Mouse (Mus musculus): Measurements from ENCODE around the gene 2610028H24Rik. TPM values are rescaled to one million over a fixed set of nuclear protein-coding genes. Genes with fewer than 3 reads are reported as not detected.
A peak's percentile ranks its signal among the peaks of the same experiment; 100 is the strongest.

The 2610028H24Rik gene
- polyA plus RNA-seq (2014; fragmentation: Nextera tagmentation; extraction: Ambion mirVana), result 0.14 TPM in 1 of 2 replicates, not detected in the other

- Histone ChIP-seq H3K27me3 (ENCODE audit: insufficient read depth, low read length) (no peaks in the 10 kb centered on the region), H3K4me3 (ENCODE audit: low read depth, low read length) (no peak within 1 kb of the TSS), H3K9me3 (ENCODE audit: low read depth, low read length) (no peaks in the 10 kb centered on the region), H3K4me2 (no peak within 1 kb of the TSS), H3K36me3 (ENCODE audit: insufficient read depth) (no peaks in the 10 kb centered on the region), H3K27ac (ENCODE audit: low read depth) (no peak within 1 kb of the TSS), H3K9ac (no peak within 1 kb of the TSS), H3K4me1 (ENCODE audit: insufficient read depth) (peaks cover under 1% of the 10 kb centered on the region; the same call in 1 of the 2 replicates)
- ATAC-seq (ENCODE audit: insufficient read depth) (no peak), DNase-seq (no peak)
- WGBS, result 62% methylated on average over 5 of the region's 5 CpGs
- no peak for TF ChIP-seq CTCF (IDR thresholded peaks at IDR 0.05; ENCODE audit: low read depth)
Observed at GRCm38 (mm10) chr10:76448851-76449250, at the start of gene 2610028H24Rik. TSS of gene 2610028H24Rik (plus strand) at chr10:76449081.

GRCm38 (mm10) chr10:76408520-76408919 is 40.4 kb upstream of the 2610028H24Rik start:
- H3K4me1 ChIP-seq (ENCODE audit: insufficient read depth), result no peaks in the 10 kb centered on the region
- no peak for ATAC-seq (ENCODE audit: insufficient read depth)
- TF ChIP-seq CTCF (IDR thresholded peaks at IDR 0.05; ENCODE audit: low read depth), result no peak
- no peak overlapping the region for H3K4me2 ChIP-seq
- WGBS, result 95% methylated on average over 10 of the region's 10 CpGs
- peaks cover 90% of the 10 kb centered on the region for H3K36me3 ChIP-seq (ENCODE audit: insufficient read depth)
- H3K27me3 ChIP-seq (ENCODE audit: insufficient read depth, low read length), result no peaks in the 10 kb centered on the region
- no peak overlapping the region for H3K4me3 ChIP-seq (ENCODE audit: low read depth, low read length)
- no peaks in the 10 kb centered on the region for H3K9me3 ChIP-seq (ENCODE audit: low read depth, low read length)
- no peak overlapping the region for H3K27ac ChIP-seq (ENCODE audit: low read depth)
- no peak overlapping the region for H3K9ac ChIP-seq
- no peak for DNase-seq

- no peak for DNase-seq
- H3K4me3 ChIP-seq (ENCODE audit: low read depth, low read length), result no peak overlapping the region
- H3K9me3 ChIP-seq (ENCODE audit: low read depth, low read length), result no peaks in the 10 kb centered on the region
- H3K27ac ChIP-seq (ENCODE audit: low read depth), result no peak overlapping the region
- H3K4me1 ChIP-seq (ENCODE audit: insufficient read depth), result no peaks in the 10 kb centered on the region
- no peak overlapping the region for H3K9ac ChIP-seq
- H3K36me3 ChIP-seq (ENCODE audit: insufficient read depth), result peaks cover 96% of the 10 kb centered on the region
- 92% methylated on average over 12 of the region's 12 CpGs for WGBS
- H3K27me3 ChIP-seq (ENCODE audit: insufficient read depth, low read length), result no peaks in the 10 kb centered on the region
- ATAC-seq (ENCODE audit: insufficient read depth), result no peak
- TF ChIP-seq CTCF (IDR thresholded peaks at IDR 0.05; ENCODE audit: low read depth), result no peak
- H3K4me2 ChIP-seq, result no peak overlapping the region
Observed at GRCm38 (mm10) chr10:76416811-76417210, 32.1 kb upstream of the 2610028H24Rik start.

- no peak overlapping the region for H3K4me3 ChIP-seq (ENCODE audit: low read depth, low read length)
- no peak overlapping the region for H3K9ac ChIP-seq
- WGBS, result 95% methylated on average over 7 of the region's 7 CpGs
- H3K36me3 ChIP-seq (ENCODE audit: insufficient read depth), result peaks cover 94% of the 10 kb centered on the region
- ATAC-seq (ENCODE audit: insufficient read depth) (no peak), DNase-seq (no peak)
- no peak for TF ChIP-seq CTCF (IDR thresholded peaks at IDR 0.05; ENCODE audit: low read depth)
- no peak overlapping the region for H3K4me2 ChIP-seq
- no peaks in the 10 kb centered on the region for H3K27me3 ChIP-seq (ENCODE audit: insufficient read depth, low read length)
- no peaks in the 10 kb centered on the region for H3K9me3 ChIP-seq (ENCODE audit: low read depth, low read length)
- H3K4me1 ChIP-seq (ENCODE audit: insufficient read depth), result no peaks in the 10 kb centered on the region
- H3K27ac ChIP-seq (ENCODE audit: low read depth), result no peak overlapping the region
Observed at GRCm38 (mm10) chr10:76425674-76426073, 23.2 kb upstream of the 2610028H24Rik start.

GRCm38 (mm10) chr10:76433925-76434324 is 15.0 kb upstream of the 2610028H24Rik start:
- Histone ChIP-seq H3K9ac (no peak overlapping the region), H3K4me3 (ENCODE audit: low read depth, low read length) (no peak overlapping the region), H3K36me3 (ENCODE audit: insufficient read depth) (peaks cover 96% of the 10 kb centered on the region), H3K27me3 (ENCODE audit: insufficient read depth, low read length) (no peaks in the 10 kb centered on the region), H3K27ac (ENCODE audit: low read depth) (no peak overlapping the region), H3K4me1 (ENCODE audit: insufficient read depth) (no peaks in the 10 kb centered on the region), H3K4me2 (no peak overlapping the region), H3K9me3 (ENCODE audit: low read depth, low read length) (no peaks in the 10 kb centered on the region)
- ATAC-seq (ENCODE audit: insufficient read depth) (no peak), DNase-seq (no peak)
- no peak for TF ChIP-seq CTCF (IDR thresholded peaks at IDR 0.05; ENCODE audit: low read depth)
- 89% methylated on average over 11 of the region's 11 CpGs for WGBS

GRCm38 (mm10) chr10:76439107-76439890 is 9.6 kb upstream of the 2610028H24Rik start:
- Histone ChIP-seq H3K4me2 (no peak overlapping the region), H3K36me3 (ENCODE audit: insufficient read depth) (peaks cover 60% of the 10 kb centered on the region), H3K4me1 (ENCODE audit: insufficient read depth) (peaks cover 10% of the 10 kb centered on the region; the same call in 1 of the 2 replicates), H3K4me3 (ENCODE audit: low read depth, low read length) (no peak overlapping the region), H3K27ac (ENCODE audit: low read depth) (no peak overlapping the region), H3K9ac (no peak overlapping the region), H3K9me3 (ENCODE audit: low read depth, low read length) (no peaks in the 10 kb centered on the region), H3K27me3 (ENCODE audit: insufficient read depth, low read length) (no peaks in the 10 kb centered on the region)
- ATAC-seq (ENCODE audit: insufficient read depth), result no peak
- TF ChIP-seq CTCF (IDR thresholded peaks at IDR 0.05; ENCODE audit: low read depth), result no peak
- WGBS, result 81% methylated on average over 9 of the region's 9 CpGs
- DNase-seq, result no peak

GRCm38 (mm10) chr10:76440281-76440680 is 8.6 kb upstream of the 2610028H24Rik start, which contains the start of gene AC141477.1:
TSS of gene AC141477.1 (minus strand) at chr10:76440444.
- WGBS, result 94% methylated on average over 17 of the region's 17 CpGs
- Histone ChIP-seq H3K9ac (no peak within 1 kb of the TSS), H3K27me3 (ENCODE audit: insufficient read depth, low read length) (no peaks in the 10 kb centered on the region), H3K4me3 (ENCODE audit: low read depth, low read length) (no peak within 1 kb of the TSS), H3K27ac (ENCODE audit: low read depth) (no peak within 1 kb of the TSS), H3K9me3 (ENCODE audit: low read depth, low read length) (no peaks in the 10 kb centered on the region), H3K4me2 (peak within 1 kb of the TSS; percentile 77), H3K4me1 (ENCODE audit: insufficient read depth) (peaks cover 10% of the 10 kb centered on the region; the same call in 1 of the 2 replicates), H3K36me3 (ENCODE audit: insufficient read depth) (peaks cover 50% of the 10 kb centered on the region)
- no peak for DNase-seq
- no peak for ATAC-seq (ENCODE audit: insufficient read depth)
- TF ChIP-seq CTCF (IDR thresholded peaks at IDR 0.05; ENCODE audit: low read depth), result no peak

Data from lung, embryonic 14.5 days (tissue).